Mouse (Mus musculus) frontal cortex, postnatal 36 days (tissue): Measurements from ENCODE around the gene Dlgap4.
A peak's percentile ranks its signal among the peaks of the same experiment; 100 is the strongest.

Experiments used
- DNase-seq, 2 experiments: peaks; one replicate each; pipeline ENCODE4 v3.0.0; 2022; ENCODE audit warnings: low spot score in 2 of 2

The Dlgap4 gene

DNA sequence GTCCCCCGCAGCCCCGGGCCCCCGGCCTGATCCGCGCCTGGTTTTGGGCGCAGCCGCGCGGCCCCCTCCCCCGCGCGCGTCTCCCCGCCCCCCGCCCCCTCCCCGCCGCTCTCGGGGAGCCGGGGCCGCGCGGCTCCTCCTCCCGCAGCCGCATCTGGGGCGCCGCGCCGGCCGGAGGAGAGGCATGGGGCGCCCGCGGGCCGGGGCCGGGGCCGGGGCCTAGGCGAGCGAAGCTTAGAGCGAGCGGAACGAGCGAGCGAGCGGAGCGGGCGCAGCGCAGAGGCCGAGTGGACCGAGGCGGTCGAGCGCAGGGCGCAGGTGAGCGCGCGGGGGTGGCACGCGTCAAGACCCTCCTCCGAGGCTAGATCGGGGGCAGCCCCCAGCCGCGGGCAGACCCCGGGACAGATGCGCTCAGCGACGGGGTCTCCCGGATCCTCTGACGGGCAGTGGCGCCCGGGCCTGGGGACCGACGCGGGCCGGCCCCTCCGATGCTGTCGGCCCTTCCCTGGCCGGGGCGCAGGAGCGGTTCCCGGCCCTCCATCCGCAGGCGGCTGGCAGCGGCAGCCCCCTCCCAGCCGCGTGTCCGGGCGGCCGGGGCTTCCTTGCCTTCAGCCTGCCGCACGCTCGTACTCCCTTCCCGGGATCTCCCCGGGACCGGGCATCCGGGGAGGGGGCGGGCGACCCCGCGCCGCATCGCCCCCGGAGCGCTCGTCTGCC lies at the start of gene Dlgap4:
Gene Dlgap4 (plus strand): TSS at position 165 of the 717 bp plus-strand sequence.
- no peak for DNase-seq

DNA sequence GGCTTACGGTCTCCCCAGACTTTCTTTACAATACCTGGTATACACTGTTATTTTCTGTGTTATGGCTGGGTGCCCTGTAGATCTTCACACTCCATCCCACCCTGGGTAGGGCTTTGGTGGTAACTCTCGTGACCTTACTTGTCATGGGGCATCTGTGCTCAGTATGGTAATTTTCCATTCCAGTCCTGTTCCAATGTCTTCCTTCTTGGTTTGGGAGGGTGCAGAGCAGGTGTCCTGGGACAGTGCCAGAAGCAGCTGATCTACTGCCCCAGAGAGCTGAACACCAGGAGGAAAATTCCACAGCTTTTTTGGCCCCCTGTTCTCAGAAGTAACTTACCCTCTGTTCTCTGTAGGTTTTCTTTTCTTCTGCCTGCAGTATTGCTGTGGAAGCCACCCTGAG lies 47.0 kb upstream of the Dlgap4 start:
- DNase-seq, result no peak

DNA sequence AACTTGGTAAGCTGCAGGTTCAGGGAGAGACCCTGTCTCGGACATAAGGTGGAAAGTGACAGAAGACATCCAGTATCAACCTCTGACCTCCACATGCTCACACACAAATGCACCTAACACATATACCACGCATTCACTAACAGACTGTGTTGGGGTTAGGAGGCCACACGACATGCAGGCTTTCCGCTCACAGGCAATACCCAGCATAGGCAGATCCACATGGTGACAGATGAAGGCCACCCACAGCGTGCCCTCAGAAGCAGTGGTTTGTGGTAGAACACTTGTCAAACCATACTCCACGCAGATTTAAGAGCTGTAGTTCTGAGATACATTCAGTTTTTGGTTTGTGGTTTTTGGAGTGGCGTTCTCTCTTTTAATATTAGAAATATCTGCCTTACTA lies 44.9 kb upstream of the Dlgap4 start:
- DNase-seq, result no peak

DNA sequence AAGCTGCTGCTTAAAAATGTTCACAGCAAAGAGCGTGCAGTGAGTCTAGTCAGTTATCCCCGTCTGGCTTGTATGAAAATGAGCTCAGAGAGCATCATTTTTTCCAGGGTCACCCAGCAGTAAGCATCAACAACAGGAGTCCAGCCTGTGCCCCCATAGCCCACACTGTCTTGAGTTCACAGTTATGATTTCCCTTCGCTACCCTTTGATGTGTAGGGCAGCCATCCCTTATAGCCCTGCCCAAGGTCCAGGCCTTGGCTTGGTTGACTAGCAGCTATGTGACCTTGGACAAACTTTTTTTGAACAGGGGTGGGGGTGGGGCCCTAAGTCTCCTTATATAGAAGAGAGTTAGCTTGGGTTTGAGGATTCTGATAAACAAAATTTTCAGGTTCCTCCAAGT lies 44.2 kb upstream of the Dlgap4 start:
- DNase-seq, result no peak

DNA sequence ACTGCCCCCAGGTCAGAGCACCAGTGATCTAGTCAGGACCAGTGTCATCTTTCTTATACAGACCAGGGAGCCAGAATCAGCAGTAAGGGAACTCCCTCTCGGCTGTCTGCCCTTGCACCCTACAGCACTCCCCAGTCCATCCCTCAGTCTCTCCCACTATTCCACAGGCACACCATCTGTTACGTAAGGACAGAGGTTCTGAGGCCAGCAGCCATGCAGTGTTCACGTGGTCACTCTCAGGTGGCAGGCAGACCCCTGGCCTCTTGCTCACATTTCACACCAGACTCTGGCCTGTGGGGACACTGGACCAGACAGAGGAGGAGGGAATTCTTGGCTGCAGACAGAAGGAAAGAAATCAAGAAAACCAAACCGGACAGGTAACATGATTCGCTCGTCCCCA lies 42.0 kb upstream of the Dlgap4 start:
- no peak for DNase-seq

DNA sequence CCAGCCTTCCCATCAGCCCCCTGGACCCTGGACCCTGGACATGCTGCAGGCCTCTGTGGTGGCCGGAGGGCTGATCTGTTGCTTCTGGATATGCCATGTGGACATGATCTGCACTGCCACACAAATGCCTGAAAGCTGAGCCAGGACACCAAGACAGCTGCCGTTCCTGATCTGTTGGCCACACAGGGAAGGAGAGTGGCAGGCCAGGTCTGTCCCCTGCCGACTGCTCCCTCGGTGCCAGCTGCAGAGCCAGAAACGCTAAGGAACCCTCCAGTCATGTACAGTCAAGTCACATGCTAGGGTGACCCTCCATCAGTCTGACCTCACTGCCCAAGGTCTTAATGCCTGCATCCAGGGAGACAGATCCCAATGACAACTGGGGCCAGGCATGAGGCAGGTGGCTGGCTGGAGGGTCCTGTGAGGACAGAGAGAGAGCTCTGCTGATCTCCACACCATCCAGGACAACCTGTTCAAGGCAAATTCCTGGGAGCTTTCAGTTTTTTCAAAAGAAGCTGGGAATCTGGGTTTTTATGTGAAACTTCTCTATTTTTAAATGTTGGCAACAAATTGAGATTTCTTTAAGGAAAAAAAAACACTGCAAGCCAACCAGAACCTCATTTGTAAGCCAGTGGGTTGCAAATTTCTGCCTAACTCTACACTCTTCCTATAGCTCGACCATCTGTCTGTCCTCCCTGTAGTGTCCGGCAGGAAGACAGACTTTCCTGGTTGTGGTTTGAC lies 36.5 kb upstream of the Dlgap4 start:
- no peak for DNase-seq

DNA sequence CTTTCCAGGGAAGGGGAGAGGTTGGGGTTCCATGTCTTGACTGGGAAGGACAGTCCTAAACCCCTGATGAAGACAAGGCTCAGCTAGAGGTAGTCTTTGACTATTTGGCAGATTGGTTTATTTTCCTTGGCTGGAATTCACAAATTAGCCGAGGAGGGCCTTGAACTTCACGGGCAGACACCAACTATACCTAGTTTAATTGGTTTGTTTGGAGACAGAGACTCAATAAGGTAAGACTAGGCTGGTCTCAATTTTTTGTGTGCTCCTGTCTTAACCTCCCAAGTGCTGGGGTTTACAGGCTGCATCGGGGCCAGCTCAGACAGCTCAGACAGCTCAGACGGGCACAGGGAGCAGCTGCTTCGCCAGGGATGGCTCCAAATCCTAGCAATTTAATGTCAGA lies 33.0 kb upstream of the Dlgap4 start:
- DNase-seq, result no peak

DNA sequence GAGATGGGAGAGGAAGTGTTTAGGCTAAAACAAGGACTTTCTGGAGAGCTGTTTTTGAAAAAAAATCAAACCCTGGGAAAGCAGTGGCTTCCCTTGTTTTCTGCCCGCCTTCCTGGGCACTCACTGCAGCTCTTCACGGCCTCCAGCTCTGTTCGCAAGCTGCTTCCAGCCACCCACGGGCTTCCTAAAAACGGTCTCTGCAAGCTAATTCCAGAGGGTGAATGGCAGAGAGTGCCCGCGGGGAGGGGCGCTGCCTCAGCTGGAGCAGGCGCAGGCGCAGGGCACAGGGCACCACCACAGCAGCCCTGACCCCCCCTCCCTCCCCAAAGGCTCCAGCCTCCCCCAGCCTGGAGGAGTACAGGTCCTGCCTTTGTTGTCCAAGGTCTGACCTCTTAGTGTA lies 32.3 kb upstream of the Dlgap4 start:
- DNase-seq, result peak; percentile 86 to 94

DNA sequence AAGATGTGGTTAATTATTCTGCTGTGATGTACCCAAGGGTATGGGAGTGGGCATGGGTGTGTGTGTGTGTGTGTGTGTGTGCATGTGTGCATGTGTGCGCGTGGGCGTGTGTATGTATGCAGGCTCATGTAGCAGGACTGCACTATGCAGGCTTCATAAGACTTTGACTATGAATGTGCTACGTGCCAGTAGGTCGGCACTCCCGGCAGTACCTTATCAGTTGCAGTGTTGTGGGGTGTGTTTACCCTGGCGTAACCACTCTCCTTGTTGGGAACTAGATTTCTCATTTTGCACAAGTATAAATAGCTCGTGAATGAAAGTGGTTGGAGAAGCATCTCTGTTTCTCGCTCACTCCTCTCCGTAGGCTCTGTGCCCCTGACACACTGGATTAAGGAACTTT lies 30.6 kb upstream of the Dlgap4 start:
- no peak for DNase-seq

DNA sequence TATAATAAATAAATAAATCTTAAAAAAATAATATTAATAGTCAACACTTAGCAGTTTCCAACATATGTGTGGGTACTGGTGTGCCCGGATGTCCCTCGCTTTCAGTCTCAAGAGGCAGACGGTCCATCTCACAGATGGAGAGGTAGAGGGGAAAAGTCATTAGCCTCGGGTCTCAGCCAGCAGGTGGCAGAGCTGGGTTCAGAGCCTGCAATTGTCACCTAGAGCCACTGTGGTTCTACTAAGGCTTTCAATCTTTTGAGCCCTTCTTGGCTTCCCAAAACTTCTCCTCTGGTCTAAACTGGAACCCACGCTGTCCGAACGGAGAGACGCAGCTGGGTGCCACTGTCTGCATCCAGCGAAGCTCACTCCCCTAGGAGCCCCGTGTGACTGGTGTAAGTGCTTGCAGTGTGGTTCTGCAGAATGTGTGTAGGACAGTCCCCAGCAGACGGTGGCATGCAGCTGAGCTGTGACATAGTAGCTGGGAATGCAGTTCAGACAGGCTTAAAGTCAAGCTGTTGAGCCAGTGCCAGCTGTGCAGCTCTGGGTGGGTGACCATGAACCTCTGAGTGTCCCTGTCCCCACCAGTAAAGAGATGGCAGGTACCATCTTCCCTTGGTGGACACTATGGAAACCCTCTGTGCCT lies 29.2 kb upstream of the Dlgap4 start:
- peak in 1 of 2 experiments; percentile 36 for DNase-seq

DNA sequence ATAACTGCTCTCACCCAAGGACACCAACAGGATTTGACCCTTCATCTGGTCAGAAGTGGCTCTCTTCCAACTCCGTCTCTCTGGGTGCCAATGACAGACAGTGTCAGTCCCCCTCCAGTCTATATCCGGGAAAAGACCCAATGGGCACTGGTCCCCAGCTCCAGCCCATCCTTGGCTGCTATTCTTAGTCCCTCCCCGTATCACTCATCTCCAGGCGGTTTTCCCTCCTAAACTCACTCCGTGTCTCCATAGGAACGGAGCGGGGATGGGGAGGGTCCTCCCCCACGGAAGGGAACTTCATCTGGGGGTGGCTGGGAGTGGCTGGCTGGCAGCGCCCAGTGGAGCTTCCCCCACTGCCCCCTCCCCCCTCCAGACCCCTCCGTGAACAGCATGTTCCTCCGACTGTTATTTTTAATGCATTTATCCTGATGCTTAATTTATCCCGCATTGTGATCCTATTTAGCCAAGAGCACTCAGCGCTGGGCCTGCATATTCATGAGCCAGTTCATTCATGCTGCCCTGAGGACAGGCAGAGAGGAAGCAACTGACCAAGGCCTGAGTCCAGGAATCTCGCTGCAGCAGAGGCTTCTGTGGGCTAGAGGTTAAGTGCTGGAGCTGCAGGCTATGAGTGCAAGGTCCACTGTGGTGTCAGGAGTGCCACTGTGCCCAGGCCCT lies 28.6 kb upstream of the Dlgap4 start:
- DNase-seq, result peak; percentile 44 to 61

DNA sequence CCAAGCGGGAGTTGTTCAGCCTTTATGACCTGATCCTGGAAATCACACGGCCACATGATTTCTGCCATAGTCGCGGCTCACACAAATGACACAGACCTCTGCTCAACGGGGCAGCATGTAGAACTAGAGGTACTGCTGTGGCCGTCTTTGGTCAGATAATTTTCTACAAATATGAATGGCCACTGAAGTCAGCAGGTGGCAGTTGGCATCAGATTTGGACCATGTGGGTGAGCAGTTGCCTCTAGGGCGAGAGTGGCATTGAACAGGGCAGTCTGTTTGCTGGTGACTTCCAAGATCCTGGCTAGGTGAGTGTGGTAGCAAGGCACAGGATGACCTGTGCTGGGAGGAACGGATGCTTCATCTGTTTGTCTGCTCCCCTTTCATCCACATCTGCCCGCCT lies 24.0 kb upstream of the Dlgap4 start:
- no peak for DNase-seq

DNA sequence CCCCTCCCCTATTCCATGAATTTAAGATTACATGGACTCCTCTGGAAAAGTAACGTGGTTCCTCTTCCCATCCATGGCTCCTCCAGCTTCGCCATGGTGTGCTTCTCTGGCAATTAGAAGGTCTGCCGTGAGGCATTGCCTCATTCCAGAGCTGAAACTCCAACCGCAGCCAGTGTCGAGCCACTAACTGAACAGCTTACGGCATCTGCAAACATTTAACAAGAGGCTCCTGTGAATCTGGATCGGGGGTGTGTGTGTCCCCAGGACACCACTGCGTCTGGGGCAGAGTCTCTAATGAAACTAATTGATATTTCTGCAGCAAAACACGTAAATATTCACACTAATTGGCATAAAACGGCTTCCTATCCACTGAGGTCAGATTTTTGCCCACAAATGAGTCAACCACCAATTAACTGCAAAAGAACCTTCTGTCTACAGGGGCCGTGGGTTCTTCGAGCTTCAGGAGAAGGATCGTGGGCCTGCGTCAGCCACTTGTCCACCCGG lies 18.5 kb upstream of the Dlgap4 start:
- no peak for DNase-seq

DNA sequence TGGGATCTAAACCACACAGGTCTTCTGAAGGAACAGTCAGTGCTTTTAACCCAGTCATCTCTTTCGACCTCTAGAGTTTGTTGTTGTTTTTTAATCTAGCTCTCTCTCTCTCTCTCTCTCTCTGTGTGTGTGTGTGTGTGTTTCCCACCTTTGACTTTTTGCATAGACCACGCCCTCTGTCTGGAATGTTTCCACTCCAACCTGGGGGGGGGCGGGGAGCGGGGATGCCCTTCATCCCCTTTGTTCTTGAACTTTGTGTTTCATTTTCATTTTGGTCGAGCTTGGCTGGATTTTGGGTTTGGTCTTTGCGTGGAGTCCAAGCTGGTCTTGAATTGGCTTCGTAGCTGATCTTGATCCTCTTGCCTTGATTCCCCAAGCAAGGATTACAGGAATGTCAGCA lies 10.9 kb upstream of the Dlgap4 start:
- DNase-seq, result no peak

DNA sequence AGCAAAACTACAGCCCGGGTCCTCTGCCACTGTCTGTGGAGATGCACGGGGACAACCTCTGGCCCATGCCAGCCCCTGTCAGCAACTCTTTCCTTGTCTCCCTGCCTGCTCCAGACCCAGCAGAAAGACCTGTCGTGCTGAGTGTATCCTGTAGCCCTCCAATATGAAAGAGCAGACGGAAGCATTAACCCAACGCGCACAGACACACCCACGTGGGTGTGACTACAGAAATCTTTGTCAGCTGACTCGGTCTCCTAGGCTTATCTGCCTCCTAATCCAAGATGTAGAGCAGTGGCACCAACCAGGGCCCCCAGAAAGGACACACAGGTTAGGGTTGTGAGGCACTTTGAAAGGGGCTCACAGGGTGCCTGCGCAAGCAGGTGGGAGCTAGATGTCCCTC lies 9.8 kb upstream of the Dlgap4 start:
- no peak for DNase-seq

DNA sequence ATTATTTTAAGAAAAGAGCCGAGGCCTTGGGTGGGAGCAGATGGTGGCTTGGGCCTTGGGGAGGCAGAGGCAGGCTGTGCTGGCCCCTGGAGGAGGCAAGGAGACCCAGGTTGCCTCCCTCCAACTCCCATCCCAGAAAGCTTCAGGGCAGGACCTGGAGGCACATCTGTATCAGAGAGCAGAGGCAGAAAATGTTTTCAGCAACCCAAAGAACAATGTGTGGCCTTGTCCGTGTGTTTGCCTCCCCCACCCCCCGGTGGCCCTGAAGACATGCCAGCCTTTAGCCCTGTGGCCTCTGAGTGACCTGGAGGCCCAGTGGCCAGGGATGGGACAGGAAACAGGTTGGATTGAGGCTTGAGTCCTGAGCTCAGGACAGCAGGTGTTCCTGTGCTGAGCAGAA lies 8.4 kb upstream of the Dlgap4 start:
- no peak for DNase-seq

DNA sequence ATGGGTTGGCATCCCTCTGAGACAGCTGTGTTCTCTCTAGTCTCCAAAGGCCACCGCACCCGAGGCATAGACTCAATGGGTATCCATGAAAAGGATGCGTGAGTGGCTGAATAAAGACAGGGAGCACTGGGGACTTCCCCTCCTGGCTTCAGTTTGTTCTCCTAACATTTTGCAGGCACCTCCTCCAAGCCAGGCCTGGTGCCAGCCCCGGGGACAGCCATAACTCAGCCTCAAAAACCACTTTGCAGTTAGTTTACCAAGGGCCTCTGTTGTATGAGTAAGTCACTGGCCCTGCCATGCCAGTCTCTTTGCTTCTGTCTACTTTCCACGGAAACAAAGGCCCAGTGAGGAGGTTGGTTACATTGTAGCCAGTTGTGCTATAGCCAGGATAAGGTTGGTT lies 7.5 kb upstream of the Dlgap4 start:
- no peak for DNase-seq

DNA sequence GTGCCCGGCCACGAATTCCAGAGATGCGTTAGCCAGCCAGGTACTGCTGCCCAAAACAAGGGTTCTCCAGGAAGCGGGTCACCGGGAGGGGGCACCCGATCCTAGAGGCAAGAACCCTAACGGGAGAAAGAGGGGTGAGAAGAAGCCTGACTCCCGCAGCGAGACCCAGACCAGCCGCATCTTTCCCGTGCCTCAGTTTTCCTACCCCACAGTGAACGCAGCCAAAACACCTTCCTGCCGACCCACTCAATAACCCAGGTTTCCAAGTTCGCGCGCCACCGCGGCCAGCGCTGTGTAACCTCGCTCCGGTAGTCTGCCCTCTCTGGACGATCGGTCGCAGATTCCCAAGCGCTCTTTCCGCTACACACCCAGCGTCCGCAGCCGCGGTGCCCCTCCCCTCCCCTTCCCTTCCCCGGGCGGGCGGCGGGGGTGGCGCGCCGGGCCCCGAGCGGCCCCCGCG lies 394 bp upstream of the Dlgap4 start:
- DNase-seq, result peak; percentile 80 to 82

DNA sequence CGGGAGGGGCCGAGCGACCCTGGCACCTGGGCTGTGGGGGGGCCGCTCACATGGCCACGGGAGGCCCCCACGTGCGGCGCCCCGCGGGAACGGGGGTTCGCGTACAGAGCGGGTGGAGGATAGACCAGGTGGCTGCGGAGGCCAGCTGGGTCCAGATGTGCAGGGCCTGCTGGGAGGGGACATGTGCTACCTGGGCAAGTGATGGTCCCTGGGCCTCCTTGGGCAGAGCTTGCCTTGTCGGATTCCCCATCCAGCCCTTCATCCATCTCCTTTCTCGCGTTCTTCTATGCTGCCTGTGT lies 702 bp downstream of the Dlgap4 start:
- DNase-seq, result peak in 1 of 2 experiments; percentile 36

DNA sequence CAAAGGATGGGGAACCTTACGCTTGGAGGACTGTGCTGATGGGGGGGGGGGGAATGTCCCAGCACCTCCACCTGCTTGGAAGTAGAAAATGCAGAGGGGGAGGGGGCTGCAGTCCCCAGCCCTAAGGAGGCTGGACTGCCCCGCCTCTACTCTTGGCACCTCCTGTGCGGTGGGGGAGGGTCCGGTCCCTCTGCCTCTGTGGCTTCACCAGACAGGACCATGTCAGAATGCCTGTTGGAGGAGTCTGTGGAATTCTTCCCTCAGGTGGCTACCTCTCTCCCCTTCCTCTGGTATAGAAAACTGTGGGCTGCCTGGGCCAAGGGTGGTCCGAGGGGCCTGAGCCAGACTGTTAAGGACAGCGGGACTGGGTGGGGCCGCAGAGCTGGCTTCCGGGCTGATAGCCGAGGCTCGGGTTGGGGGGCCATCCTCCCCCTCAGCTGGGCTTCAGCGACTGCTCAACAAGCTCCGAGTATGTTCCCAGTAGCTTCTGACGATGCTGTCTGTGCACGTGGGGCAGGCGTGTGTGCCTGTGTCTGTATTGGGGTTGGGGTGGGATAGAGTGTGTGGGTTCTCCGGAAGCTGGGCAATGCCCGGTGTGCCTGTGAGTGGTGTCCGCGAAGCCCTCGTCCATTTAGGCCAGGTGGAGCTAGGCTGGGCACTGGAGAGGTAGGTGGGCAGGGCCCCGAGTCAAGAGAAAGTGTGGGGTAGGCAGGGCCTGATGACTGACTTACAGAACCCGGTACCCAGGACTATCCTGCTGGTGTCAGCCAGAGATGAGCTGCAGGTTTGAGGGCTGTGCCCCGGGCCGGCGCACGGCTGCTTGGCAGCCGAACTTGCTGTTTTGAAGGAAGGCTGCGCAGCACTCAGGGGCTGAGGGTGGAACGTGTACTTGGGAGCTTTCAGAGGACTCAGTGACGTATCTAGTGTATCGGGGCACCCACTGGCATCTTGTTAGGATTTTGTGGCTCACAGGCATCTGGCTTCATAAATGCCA lies 1.5 kb downstream of the Dlgap4 start:
- peak; percentile 41 to 50 for DNase-seq

DNA sequence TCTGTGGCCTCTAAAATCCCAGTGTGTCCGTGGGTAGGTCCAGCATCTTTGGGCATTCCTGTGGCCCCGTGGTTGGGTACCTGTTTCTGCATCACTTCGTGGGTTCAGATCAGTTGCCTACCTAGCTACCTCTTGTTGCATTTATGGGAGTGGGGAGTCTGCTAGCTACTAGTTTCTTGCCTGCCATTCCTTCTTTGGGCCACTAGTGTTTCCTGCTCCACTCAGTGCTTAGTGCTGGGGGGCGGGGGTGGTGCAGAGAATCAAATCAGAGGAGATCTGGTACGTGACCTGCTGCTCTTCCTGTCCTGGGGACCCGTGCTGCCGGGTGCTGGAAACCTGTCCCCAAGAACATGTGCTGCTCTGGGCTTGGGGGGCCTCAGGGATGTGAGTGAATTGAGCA lies 3.0 kb downstream of the Dlgap4 start:
- DNase-seq, result no peak
